Mouse (Mus musculus) embryo, embryonic 11.5 days (tissue): ENCODE data around the gene Hoxa9.

ENCODE experiments used
- DNase-seq: peaks from one replicate; pipeline ENCODE4 v3.0.0-alpha.2; 2012; ENCODE audit warnings: low read depth, low spot score

Gene Hoxa9

DNA sequence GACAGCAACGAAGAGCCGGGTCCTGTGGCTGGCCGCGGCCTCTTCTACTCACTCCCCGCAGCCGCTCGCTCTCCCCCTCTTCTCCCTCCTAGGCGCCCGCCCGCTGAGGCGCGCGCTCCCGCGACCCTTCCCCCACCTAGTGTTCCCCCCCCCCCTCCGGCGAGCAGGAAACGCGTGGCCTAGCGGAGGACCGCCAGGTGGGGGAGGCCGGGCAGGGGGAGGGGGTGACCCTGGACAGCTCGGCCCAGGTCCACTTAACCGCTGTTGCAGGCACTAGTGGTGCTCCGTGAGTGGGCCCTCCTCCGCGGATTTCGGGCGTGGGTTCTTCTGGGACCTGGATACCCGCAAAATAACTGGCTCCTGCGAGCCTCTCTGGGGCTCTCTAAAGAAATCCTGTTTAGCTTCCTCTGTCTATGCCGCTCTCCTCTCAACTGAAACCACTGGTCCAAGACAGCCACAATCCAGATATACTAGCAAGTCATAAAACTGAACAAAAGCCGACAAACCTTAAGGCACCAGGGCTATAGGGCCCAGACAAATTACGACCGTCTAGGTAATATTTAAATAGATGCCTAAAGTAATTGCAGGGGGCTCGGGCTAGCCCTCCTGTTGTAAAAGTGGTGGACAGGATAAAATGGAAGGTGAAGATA is at the start of gene Hoxa9:
Gene Hoxa9, minus strand, starts transcription at position 574 of the 650 bp plus-strand sequence.
- no peak for DNase-seq

- DNase-seq: no peak
Measured at GRCm38 (mm10) chr6:52276920-52277319, 46.0 kb upstream of the Hoxa9 start.

- DNase-seq: no peak
Measured at GRCm38 (mm10) chr6:52276382-52276781, 45.5 kb upstream of the Hoxa9 start.

DNA sequence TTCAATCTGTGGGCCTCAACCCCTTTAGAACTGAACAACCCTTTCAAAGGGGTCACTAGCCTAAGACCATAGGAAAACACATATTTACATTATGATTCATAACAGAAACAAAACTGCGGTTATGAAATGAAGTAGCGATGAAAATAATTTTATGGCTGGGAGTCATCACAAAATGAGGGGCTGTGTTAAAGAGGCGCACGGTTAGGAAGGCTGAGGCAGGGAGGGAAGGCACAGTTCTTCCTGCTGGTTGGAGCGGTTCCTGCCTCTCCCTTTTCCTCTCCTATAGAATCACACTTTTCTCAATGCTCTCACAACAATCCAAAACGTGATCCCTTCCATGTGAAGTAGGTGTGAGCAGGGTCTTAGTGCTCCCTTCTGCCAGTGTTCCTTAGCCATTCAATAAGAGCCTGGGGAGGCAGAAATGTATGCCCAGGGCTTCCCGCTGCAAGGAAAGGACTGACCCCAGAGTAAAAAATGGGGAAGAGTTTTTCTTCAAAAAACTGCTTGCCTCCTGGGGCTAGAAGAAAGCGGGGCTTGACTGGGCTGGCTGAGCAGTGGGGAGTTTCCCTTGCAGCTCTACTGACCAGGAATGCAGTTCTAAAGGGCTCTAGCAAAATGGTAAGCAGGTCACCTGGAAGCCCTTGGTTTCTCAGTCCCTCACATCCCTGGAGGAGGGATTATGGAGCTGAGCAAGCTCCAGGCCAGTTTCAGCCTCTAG is 44.8 kb upstream of the Hoxa9 start:
- no peak for DNase-seq

DNA sequence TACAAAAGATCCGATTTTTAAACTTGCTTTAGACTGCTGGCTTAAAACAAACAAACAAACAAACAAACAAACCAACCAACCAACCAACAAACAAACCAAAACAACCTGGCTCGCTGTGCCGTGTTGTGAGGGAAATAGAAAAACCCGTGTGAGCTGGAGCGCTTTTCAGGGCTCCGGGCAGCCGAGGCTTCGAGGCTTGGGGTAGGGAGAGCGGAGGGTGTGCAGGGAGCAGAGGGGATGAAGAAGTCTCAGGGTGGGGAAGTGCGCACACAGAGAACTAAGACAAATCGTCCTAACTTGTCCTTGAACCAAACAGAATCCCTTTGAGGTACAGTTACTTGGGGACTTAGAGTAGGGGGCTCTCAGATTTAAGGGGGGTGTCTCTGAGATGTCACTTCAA is 43.7 kb upstream of the Hoxa9 start:
- DNase-seq: no peak

DNA sequence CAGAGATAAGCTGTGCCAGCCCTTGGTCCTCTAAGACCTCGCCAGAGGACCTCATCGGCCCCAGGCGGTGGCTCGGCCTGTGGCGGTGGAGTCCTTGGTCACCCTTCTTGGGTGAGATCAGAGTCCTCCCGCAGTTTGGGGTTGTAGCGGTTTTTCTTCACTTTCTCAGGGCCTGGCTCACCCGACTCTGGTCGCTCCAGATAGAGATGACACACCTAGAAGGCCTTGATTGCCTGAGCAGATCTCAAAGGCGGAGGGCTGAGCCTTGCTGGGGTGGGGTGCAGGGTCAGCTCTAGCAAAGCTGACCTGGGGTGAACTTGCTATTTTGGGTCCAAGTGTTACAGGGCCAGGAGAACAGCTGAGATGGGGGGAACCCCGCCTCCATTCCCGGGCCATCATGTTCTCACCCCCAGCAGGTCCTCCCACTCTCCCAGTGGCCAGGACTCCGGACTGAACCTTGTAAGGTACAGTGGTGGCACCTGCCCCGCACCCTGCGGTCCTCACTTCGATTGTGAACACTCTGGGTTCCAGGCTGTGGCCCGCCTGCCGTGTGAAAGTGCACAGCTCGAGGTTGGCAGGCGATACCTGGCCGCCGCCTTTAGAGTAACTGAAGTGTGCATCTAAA is 42.9 kb upstream of the Hoxa9 start:
- no peak for DNase-seq

DNA sequence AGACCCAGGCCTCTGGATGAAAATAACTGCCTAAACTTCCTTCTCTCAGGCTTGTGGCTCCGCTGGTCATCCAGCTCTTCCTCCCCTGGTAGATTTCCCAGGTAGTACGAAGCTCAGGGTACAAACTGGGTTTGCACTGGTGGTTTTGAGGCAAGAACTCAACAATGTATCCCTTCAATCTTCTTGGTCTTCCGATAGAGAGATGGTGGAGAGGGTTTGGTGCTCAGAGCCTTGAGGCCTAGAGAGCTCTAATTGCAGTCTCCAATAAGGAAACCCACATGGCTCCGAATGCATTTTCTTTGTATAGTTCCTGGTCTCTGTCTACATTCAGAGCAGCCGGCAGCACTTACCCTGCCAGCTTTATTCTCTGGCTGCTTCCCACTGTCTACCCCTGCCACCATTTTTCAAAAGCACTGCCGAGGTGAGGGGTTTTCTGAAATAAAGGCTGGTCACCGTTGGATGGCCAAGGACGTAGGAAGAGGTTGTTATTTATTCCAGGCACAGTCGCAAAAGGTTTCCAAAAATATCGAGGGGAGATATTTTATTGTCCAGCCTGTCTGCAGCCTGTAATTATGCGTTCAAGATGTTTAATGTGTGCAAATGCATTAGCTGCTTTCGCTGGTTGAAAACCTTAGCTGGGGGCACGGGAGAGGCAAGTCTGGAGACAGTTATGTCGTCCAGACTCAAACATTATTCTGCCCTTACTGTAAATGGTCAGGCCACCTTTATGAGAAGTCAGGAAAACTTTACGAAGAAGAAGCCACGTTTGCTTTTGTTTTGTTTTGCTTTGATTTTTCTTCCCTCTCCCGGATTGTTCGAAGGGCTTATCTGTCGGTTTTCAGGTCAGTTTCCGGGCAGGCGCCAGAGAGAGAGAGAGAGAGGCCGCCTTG is 42.1 kb upstream of the Hoxa9 start:
- DNase-seq: no peak

DNA sequence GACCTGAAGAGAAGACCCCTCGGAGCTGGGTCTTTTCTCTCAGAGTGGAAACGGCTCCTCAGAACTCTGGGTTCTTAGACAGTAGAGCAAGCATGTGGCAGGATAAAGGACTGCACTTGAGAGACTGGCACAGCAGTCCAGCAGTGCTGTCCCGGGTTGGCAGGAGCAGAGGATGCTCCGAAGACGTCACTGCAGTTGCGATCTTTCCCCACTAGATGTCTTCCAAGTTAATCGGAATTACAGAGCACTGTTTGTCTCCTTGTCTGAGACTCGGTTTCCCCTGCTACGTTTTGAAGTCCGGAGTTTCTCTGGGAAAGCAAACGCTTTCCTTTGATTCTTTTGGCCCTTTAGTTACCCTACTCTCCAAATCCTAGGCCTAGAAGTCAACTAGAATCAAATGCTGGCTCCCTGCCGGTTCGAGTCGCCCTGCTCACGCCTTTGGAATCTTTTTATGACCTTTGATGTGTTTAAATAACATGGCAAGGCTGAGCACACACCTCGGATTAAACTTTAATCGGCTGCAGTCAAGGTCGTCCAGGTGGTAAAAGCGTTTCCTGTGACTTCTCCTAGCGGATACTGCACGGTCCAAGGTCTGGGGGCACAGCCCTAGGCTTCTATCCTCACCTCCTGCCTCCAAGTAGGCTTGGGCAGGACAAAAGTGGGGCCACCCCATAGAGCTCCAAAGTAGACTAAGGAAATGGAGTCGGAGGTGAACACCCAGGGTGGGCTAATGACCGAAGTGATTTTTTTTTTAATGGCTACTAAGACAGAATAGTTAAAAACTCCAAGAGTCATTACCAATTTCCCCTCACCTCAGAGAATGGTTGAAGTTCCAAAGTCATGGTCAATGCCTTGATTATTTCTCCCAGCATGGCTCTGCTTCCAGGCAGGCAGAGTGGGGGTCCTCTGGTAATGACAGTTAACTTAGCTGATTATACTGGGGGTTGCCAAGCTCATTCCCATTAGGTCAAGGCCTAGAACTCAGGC is 39.9 kb upstream of the Hoxa9 start:
- DNase-seq: no peak

- no peak for DNase-seq
Measured at GRCm38 (mm10) chr6:52268756-52269155, 37.9 kb upstream of the Hoxa9 start.

DNA sequence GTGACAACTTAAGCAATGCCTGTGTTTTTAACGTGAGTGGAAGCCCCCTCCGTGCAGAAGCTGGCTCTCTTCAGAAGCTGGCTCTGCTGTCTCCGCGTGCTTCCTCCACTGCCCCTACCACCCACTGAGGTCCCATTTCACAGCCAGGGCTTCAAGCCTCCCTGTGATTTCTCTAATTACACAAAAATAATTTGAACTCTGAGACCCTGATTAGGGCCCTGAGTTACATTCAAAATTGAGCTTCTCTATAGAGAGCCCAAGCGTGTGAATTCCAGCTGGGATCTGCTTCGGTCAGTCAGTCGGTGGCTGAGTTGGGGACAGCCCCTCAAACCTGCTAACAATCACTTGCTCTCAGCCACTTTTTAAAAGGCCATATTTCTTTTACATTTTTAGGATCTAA is 37.5 kb upstream of the Hoxa9 start:
- DNase-seq: no peak

GRCm38 (mm10) chr6:52267691-52268090 is 36.8 kb upstream of the Hoxa9 start:
- DNase-seq: no peak

DNA sequence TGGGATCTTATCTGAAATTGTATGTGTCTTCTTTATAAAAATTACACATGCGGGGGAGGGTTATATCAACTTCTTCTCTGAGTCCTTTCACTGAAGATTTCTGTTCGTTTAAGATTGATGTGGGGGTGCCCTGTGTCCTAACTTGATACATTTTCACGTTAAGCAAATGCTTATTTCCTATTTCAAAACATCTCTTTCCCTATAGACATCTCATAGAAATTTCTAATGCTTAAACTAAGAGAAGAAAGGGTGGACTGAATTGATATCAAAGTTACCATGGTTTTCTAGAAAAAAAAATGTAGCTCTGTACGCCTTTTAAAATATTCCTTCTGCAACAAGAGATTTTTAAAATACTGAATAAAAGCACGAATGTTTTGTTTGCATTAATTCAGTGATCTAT is 36.3 kb upstream of the Hoxa9 start:
- no peak for DNase-seq

- no peak for DNase-seq
Measured at GRCm38 (mm10) chr6:52266666-52266985, 35.7 kb upstream of the Hoxa9 start.

- DNase-seq: no peak
Measured at GRCm38 (mm10) chr6:52265913-52266665, 35.2 kb upstream of the Hoxa9 start.

- no peak for DNase-seq
Measured at GRCm38 (mm10) chr6:52265306-52265912, 34.5 kb upstream of the Hoxa9 start.

GRCm38 (mm10) chr6:52264106-52264790 is 33.4 kb upstream of the Hoxa9 start:
- DNase-seq: no peak

- DNase-seq: no peak
Measured at GRCm38 (mm10) chr6:52263321-52263585, 32.4 kb upstream of the Hoxa9 start.

DNA sequence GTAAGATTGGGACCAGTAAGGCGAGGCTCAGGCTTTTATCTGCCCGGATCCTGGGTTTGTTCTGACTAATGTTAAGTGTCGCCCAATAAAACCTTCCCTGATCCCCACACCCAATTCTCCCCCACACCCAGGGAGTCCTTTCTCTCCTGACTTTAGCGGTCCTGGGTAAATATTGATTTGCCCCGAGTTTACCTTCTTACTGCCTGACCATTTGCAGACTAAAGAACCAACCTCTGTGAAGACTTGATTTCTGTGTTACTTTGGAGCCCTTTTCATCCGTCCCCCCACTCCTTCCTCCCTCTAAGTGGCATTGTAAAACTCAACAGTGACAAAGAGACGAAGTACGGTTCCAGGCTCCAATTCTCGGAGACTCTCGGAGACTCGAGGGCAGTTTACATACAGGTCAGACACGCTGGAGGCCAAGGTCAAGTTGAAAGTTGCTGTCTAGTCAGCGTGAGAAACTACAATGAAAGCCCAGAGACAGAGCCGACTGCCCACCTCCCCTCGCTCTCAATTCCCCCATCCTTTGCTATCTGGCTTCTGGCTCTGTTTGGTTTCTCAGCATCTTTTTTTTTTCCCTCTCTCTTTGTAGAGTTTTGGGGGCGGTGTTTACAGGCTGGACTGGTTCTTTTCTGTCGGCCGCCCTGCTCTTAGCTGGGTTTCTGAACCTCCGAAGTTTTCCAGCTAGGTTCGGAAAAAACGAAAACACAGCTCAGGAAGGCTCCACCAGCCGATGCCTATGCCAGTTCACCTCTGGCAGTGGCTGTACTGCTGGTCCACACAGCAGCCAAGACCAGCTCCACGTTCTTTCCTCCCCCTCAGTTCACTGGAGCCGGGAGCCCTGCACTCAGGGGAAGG is 31.8 kb upstream of the Hoxa9 start:
- no peak for DNase-seq
